19 mouse cellular contexts compared by ENCODE assay signal in the genomic region with DNA sequence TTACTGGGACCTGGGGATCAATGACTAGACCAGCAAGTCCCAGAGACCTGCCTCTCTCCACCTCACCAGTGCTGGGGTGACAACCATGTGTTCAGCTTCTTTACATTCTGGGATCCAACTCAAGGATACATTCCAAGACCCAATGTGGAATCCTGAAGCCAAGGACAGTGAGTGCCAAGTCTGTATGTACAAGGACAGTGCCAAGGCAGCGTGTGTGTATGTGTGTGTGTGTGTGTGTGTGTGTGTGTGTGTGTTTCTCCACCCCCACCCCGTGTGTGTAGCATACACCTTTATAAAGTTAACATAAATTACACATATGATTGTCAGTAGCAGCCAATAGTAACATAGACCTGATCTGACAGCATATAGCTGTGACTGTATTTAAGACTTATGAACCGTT. TPM values are rescaled to one million over a fixed set of nuclear protein-coding genes. Genes with fewer than 3 reads are reported as not detected.
DNase-seq lines count a peak whose midpoint lies in the region; ATAC-seq lines count a peak whose summit lies in the region.
"Had no signal": no experiment of that assay in that cellular context is flagged by ENCODE, and none has a peak within 500 bp of the region (broad histone marks: within the 10 kb centered on the region; RNA-seq: fewer than 3 reads in every experiment).

No protein-coding gene starts in this region.

- no peaks in the 10 kb centered on the region for H3K27me3 ChIP-seq in forebrain, embryonic 13.5 days
- no peaks in the 10 kb centered on the region for H3K27me3 ChIP-seq in forebrain, embryonic 12.5 days
- no peaks in the 10 kb centered on the region for H3K27me3 ChIP-seq in heart, embryonic 10.5 days (ENCODE audit: insufficient read depth, poor library complexity, severe bottlenecking)
- H3K27me3 ChIP-seq in heart, embryonic 14.5 days (ENCODE audit: control insufficient read depth, insufficient read depth, low read length), result no peaks in the 10 kb centered on the region
- H3K27me3 ChIP-seq in midbrain, embryonic 11.5 days (ENCODE audit: control insufficient read depth, insufficient read depth, low read length), result no peaks in the 10 kb centered on the region
- H3K27me3 ChIP-seq in midbrain, embryonic 15.5 days (replicated peaks), result no peaks in the 10 kb centered on the region
- H3K27me3 ChIP-seq: hindbrain, embryonic 15.5 days; kidney, embryonic 15.5 days had no signal

- H3K4me1 ChIP-seq in forebrain, embryonic 13.5 days, result no peaks in the 10 kb centered on the region
- H3K4me1 ChIP-seq in forebrain, embryonic 12.5 days, result no peaks in the 10 kb centered on the region
- peaks cover 36% of the 10 kb centered on the region for H3K4me1 ChIP-seq in heart, embryonic 10.5 days
- peaks cover 23 to 41% of the 10 kb centered on the region in 2 experiments for H3K4me1 ChIP-seq in heart, embryonic 14.5 days (ENCODE audit: control insufficient read depth in 2 of 2, insufficient read depth in 2 of 2, low read length in 2 of 2)
- no peaks in the 10 kb centered on the region for H3K4me1 ChIP-seq in midbrain, embryonic 11.5 days (ENCODE audit: control insufficient read depth, insufficient read depth, low read length)
- H3K4me1 ChIP-seq in midbrain, embryonic 15.5 days, result no peaks in the 10 kb centered on the region
- H3K4me1 ChIP-seq: hindbrain, embryonic 15.5 days had no signal

- peaks cover 52% of the 10 kb centered on the region for H3K36me3 ChIP-seq in forebrain, embryonic 13.5 days (ENCODE audit: poor library complexity, severe bottlenecking)
- H3K36me3 ChIP-seq in forebrain, embryonic 12.5 days (replicated peaks), result peaks cover 52% of the 10 kb centered on the region
- peaks cover 54% of the 10 kb centered on the region for H3K36me3 ChIP-seq in heart, embryonic 10.5 days
- peaks cover 51% of the 10 kb centered on the region for H3K36me3 ChIP-seq in heart, embryonic 14.5 days (ENCODE audit: control insufficient read depth, insufficient read depth, low read length)
- H3K36me3 ChIP-seq in midbrain, embryonic 11.5 days (ENCODE audit: control insufficient read depth, insufficient read depth, low read length), result peaks cover 20% of the 10 kb centered on the region; the same call in 1 of the 2 replicates
- H3K36me3 ChIP-seq in midbrain, embryonic 15.5 days (replicated peaks), result peaks cover 9% of the 10 kb centered on the region; the same call in 1 of the 2 replicates

- no peak overlapping the region for H3K27ac ChIP-seq in forebrain, embryonic 13.5 days
- H3K27ac ChIP-seq in forebrain, embryonic 12.5 days, result no peak overlapping the region
- H3K27ac ChIP-seq in heart, embryonic 10.5 days, result peak overlapping the region; percentile 65
- H3K27ac ChIP-seq in heart, embryonic 14.5 days (replicated peaks in 1 of 2; ENCODE audit: control insufficient read depth in 1 of 2, insufficient read depth in 1 of 2, low read depth in 2 of 2, low read length in 2 of 2), result peak overlapping the region; percentile 35 to 77
- no peak overlapping the region for H3K27ac ChIP-seq in midbrain, embryonic 11.5 days (ENCODE audit: low read depth, low read length)
- H3K27ac ChIP-seq in midbrain, embryonic 15.5 days, result no peak overlapping the region
- H3K27ac ChIP-seq: embryonic facial prominence, embryonic 10.5 days; hindbrain, embryonic 15.5 days; kidney, embryonic 15.5 days had no signal

- intact Hi-C loops in heart, postnatal 36 days (cut with DNase I), result no loop called here

- H3K4me2 ChIP-seq in forebrain, embryonic 13.5 days, result no peak overlapping the region
- H3K4me2 ChIP-seq in forebrain, embryonic 12.5 days, result no peak overlapping the region
- no peak overlapping the region for H3K4me2 ChIP-seq in heart, embryonic 14.5 days (ENCODE audit: low read length)
- no peak overlapping the region for H3K4me2 ChIP-seq in midbrain, embryonic 11.5 days
- no peak overlapping the region for H3K4me2 ChIP-seq in midbrain, embryonic 15.5 days
- H3K4me2 ChIP-seq: hindbrain, embryonic 15.5 days; kidney, embryonic 15.5 days had no signal

- WGBS in forebrain, embryonic 13.5 days, result 92% methylated on average over 3 of the region's 3 CpGs
- WGBS in forebrain, embryonic 12.5 days, result 94% methylated on average over 3 of the region's 3 CpGs
- WGBS in heart, embryonic 10.5 days, result 84% methylated on average over 3 of the region's 3 CpGs
- WGBS in heart, embryonic 14.5 days, result 74% methylated on average over 3 of the region's 3 CpGs
- 89% methylated on average over 3 of the region's 3 CpGs for WGBS in midbrain, embryonic 11.5 days
- 91% methylated on average over 3 of the region's 3 CpGs for WGBS in midbrain, embryonic 15.5 days

- no peak for DNase-seq in heart, embryonic 10.5 days (ENCODE audit: low spot score)
- no peak for DNase-seq in heart, postnatal 36 days
- DNase-seq in heart, adult 11 months, result no peak
- DNase-seq in midbrain, embryonic 11.5 days (ENCODE audit: low spot score, missing footprints), result peak; percentile 17
- DNase-seq: adrenal gland, adult 8-10 months; B cell, adult 2 months; cerebellum, adult 2 months; gastrocnemius, postnatal 36 days; kidney, adult 2 months had no signal

- H3K9ac ChIP-seq in forebrain, embryonic 13.5 days, result no peak overlapping the region
- H3K9ac ChIP-seq in forebrain, embryonic 12.5 days, result no peak overlapping the region
- H3K9ac ChIP-seq in heart, embryonic 14.5 days (ENCODE audit: low read length), result no peak overlapping the region
- no peak overlapping the region for H3K9ac ChIP-seq in midbrain, embryonic 11.5 days (ENCODE audit: low read length)
- H3K9ac ChIP-seq in midbrain, embryonic 15.5 days, result no peak overlapping the region
- H3K9ac ChIP-seq: hindbrain, embryonic 15.5 days; kidney, embryonic 15.5 days had no signal

- H3K4me3 ChIP-seq in forebrain, embryonic 13.5 days, result no peak overlapping the region
- H3K4me3 ChIP-seq in forebrain, embryonic 12.5 days (replicated peaks), result no peak overlapping the region
- no peak overlapping the region for H3K4me3 ChIP-seq in heart, embryonic 10.5 days
- H3K4me3 ChIP-seq in heart, embryonic 14.5 days (ENCODE audit: control insufficient read depth in 1 of 2, insufficient read depth in 1 of 2, low read depth in 1 of 2, low read length in 2 of 2), result no peak overlapping the region
- H3K4me3 ChIP-seq in midbrain, embryonic 11.5 days (ENCODE audit: low read depth, low read length), result no peak overlapping the region
- no peak overlapping the region for H3K4me3 ChIP-seq in midbrain, embryonic 15.5 days
- H3K4me3 ChIP-seq: embryonic facial prominence, embryonic 10.5 days; hindbrain, embryonic 15.5 days; kidney, embryonic 15.5 days had no signal

- ATAC-seq in forebrain, embryonic 13.5 days, result peak; percentile 63; the same call in 1 of the 2 replicates
- no peak for ATAC-seq in forebrain, embryonic 12.5 days (ENCODE audit: low FRiP score)
- ATAC-seq in heart, embryonic 14.5 days (ENCODE audit: insufficient number of reproducible peaks, insufficient read depth, low FRiP score, low read depth), result no peak
- ATAC-seq in midbrain, embryonic 11.5 days (ENCODE audit: low FRiP score), result no peak
- ATAC-seq in midbrain, embryonic 15.5 days (replicated peaks), result no peak
- ATAC-seq: CD4-positive, CD25-positive, alpha-beta regulatory T cell, adult 4 months; intestine, embryonic 16.5 days had no signal

- H3K9me3 ChIP-seq in forebrain, embryonic 13.5 days (replicated peaks), result no peaks in the 10 kb centered on the region
- no peaks in the 10 kb centered on the region for H3K9me3 ChIP-seq in forebrain, embryonic 12.5 days
- H3K9me3 ChIP-seq in heart, embryonic 10.5 days, result no peaks in the 10 kb centered on the region
- no peaks in the 10 kb centered on the region for H3K9me3 ChIP-seq in heart, embryonic 14.5 days (ENCODE audit: control insufficient read depth, low read length)
- H3K9me3 ChIP-seq in midbrain, embryonic 11.5 days (ENCODE audit: control insufficient read depth, low read length), result no peaks in the 10 kb centered on the region
- no peaks in the 10 kb centered on the region for H3K9me3 ChIP-seq in midbrain, embryonic 15.5 days
- H3K9me3 ChIP-seq: embryonic facial prominence, embryonic 10.5 days; G1E; hindbrain, embryonic 15.5 days; kidney, embryonic 15.5 days had no signal

RNA-seq across cellular contexts. Expression of a gene that starts 49.0 kb away (rescaled TPM):
- 10.6 and 11.9 TPM in 2 replicates for polyA plus RNA-seq in forebrain, embryonic 13.5 days (2015; fragmentation: Nextera tagmentation; extraction: Ambion mirVana)
- polyA plus RNA-seq in forebrain, embryonic 12.5 days (2016; fragmentation: Nextera tagmentation; extraction: Ambion mirVana), result 14.1 and 14.8 TPM in 2 replicates
- 16.8 and 18.6 TPM in 2 replicates for polyA plus RNA-seq in heart, embryonic 10.5 days (2016; fragmentation: Nextera tagmentation; extraction: Ambion mirVana)
- 10 to 100 TPM; 52.8 to 58.6 TPM for total RNA-seq in heart, postnatal 36 days (2021)
- 25.5 and 26.4 TPM in 2 replicates for polyA plus RNA-seq in heart, embryonic 14.5 days (2014; fragmentation: Nextera tagmentation; extraction: Ambion mirVana)
- 14.8 and 15.2 TPM in 2 replicates for polyA plus RNA-seq in midbrain, embryonic 11.5 days (2014; fragmentation: Nextera tagmentation; extraction: Ambion mirVana)
- 10.6 and 11.8 TPM in 2 replicates for polyA plus RNA-seq in midbrain, embryonic 15.5 days (2015; fragmentation: Nextera tagmentation; extraction: Ambion mirVana)

Comparison
In these comparisons a context has a peak if more than half of its experiments do, and no peak if none do; other contexts are left out.
1. H3K27ac ChIP-seq: peak in heart, embryonic 10.5 days (single experiment) and heart, embryonic 14.5 days (2 of 2); none in forebrain, embryonic 13.5 days (single experiment), forebrain, embryonic 12.5 days (single experiment), midbrain, embryonic 11.5 days (single experiment) and midbrain, embryonic 15.5 days (single experiment).